Mouse (Mus musculus): ENCODE results near the gene Unc5b. TPM values are rescaled to one million over a fixed set of nuclear protein-coding genes. Genes with fewer than 3 reads are reported as not detected.

The Unc5b gene
- polyA plus RNA-seq, 1 experiment from 2014 or later: 7.9 TPM

- Histone ChIP-seq H3K9ac (ENCODE audit: low read depth, low read length) (no peak overlapping the region), H3K4me2 (replicated peaks; ENCODE audit: low read depth, low read length) (no peak overlapping the region), H3K27ac (ENCODE audit: low read depth, low read length) (no peak overlapping the region), H3K4me3 (ENCODE audit: low read length) (no peak overlapping the region), H3K4me1 (ENCODE audit: control insufficient read depth, insufficient read depth, low read length) (peaks cover 14% of the 10 kb centered on the region; the same call in 1 of the 2 replicates), H3K27me3 (ENCODE audit: control insufficient read depth, insufficient read depth, low read length) (no peaks in the 10 kb centered on the region), H3K9me3 (ENCODE audit: control insufficient read depth, low read length) (no peaks in the 10 kb centered on the region), H3K36me3 (ENCODE audit: control insufficient read depth, insufficient read depth, low read length) (no peaks in the 10 kb centered on the region)
- ATAC-seq (ENCODE audit: low FRiP score, low TSS enrichment): no peak
- 68% methylated on average over 8 of the region's 8 CpGs for WGBS
These were observed 97.9 kb downstream of the Unc5b start for GRCm38 (mm10) chr10:60733471-60733870.

GRCm38 (mm10) chr10:60732397-60732861, 99.0 kb downstream of the Unc5b start:
- no peak overlapping the region for H3K27ac ChIP-seq (ENCODE audit: low read depth, low read length)
- no peak overlapping the region for H3K9ac ChIP-seq (ENCODE audit: low read depth, low read length)
- H3K9me3 ChIP-seq (ENCODE audit: control insufficient read depth, low read length): no peaks in the 10 kb centered on the region
- no peaks in the 10 kb centered on the region for H3K36me3 ChIP-seq (ENCODE audit: control insufficient read depth, insufficient read depth, low read length)
- H3K4me3 ChIP-seq (ENCODE audit: low read length): no peak overlapping the region
- ATAC-seq (ENCODE audit: low FRiP score, low TSS enrichment): no peak
- H3K4me2 ChIP-seq (replicated peaks; ENCODE audit: low read depth, low read length): no peak overlapping the region
- H3K4me1 ChIP-seq (ENCODE audit: control insufficient read depth, insufficient read depth, low read length): peaks cover 13% of the 10 kb centered on the region; the same call in 1 of the 2 replicates
- no peaks in the 10 kb centered on the region for H3K27me3 ChIP-seq (ENCODE audit: control insufficient read depth, insufficient read depth, low read length)
- 57% methylated on average over 2 of the region's 2 CpGs for WGBS

- Histone ChIP-seq H3K4me3 (ENCODE audit: low read length) (no peak overlapping the region), H3K27ac (ENCODE audit: low read depth, low read length) (no peak overlapping the region), H3K36me3 (ENCODE audit: control insufficient read depth, insufficient read depth, low read length) (no peaks in the 10 kb centered on the region), H3K9ac (ENCODE audit: low read depth, low read length) (no peak overlapping the region), H3K4me2 (replicated peaks; ENCODE audit: low read depth, low read length) (no peak overlapping the region), H3K27me3 (ENCODE audit: control insufficient read depth, insufficient read depth, low read length) (no peaks in the 10 kb centered on the region), H3K4me1 (ENCODE audit: control insufficient read depth, insufficient read depth, low read length) (0 out of 2 replicates have a peak, but pooled peaks cover 6% of the 10 kb centered on the region), H3K9me3 (ENCODE audit: control insufficient read depth, low read length) (no peaks in the 10 kb centered on the region)
- ATAC-seq (ENCODE audit: low FRiP score, low TSS enrichment): no peak
- WGBS: 56% methylated on average over 5 of the region's 5 CpGs
These were observed 99.6 kb downstream of the Unc5b start for GRCm38 (mm10) chr10:60731742-60732141.

- no peak overlapping the region for H3K9ac ChIP-seq (ENCODE audit: low read depth, low read length)
- no peaks in the 10 kb centered on the region for H3K27me3 ChIP-seq (ENCODE audit: control insufficient read depth, insufficient read depth, low read length)
- H3K4me3 ChIP-seq (ENCODE audit: low read length): no peak overlapping the region
- no peak overlapping the region for H3K4me2 ChIP-seq (replicated peaks; ENCODE audit: low read depth, low read length)
- H3K4me1 ChIP-seq (ENCODE audit: control insufficient read depth, insufficient read depth, low read length): no peaks in the 10 kb centered on the region
- H3K36me3 ChIP-seq (ENCODE audit: control insufficient read depth, insufficient read depth, low read length): no peaks in the 10 kb centered on the region
- no peak for ATAC-seq (ENCODE audit: low FRiP score, low TSS enrichment)
- 27% methylated on average over 5 of the region's 5 CpGs for WGBS
- H3K9me3 ChIP-seq (ENCODE audit: control insufficient read depth, low read length): no peaks in the 10 kb centered on the region
- H3K27ac ChIP-seq (ENCODE audit: low read depth, low read length): no peak overlapping the region
These were observed 104.1 kb downstream of the Unc5b start for GRCm38 (mm10) chr10:60727301-60727700.

GRCm38 (mm10) chr10:60726896-60727295, 104.5 kb downstream of the Unc5b start:
- Histone ChIP-seq H3K4me3 (ENCODE audit: low read length) (no peak overlapping the region), H3K36me3 (ENCODE audit: control insufficient read depth, insufficient read depth, low read length) (no peaks in the 10 kb centered on the region), H3K9me3 (ENCODE audit: control insufficient read depth, low read length) (no peaks in the 10 kb centered on the region), H3K27ac (ENCODE audit: low read depth, low read length) (no peak overlapping the region), H3K4me1 (ENCODE audit: control insufficient read depth, insufficient read depth, low read length) (no peaks in the 10 kb centered on the region), H3K4me2 (replicated peaks; ENCODE audit: low read depth, low read length) (no peak overlapping the region), H3K27me3 (ENCODE audit: control insufficient read depth, insufficient read depth, low read length) (no peaks in the 10 kb centered on the region), H3K9ac (ENCODE audit: low read depth, low read length) (no peak overlapping the region)
- peak; percentile 30; the same call in 1 of the 2 replicates for ATAC-seq (ENCODE audit: low FRiP score, low TSS enrichment)
- WGBS: 73% methylated on average over 3 of the region's 3 CpGs

GRCm38 (mm10) chr10:60724496-60724895, 106.9 kb downstream of the Unc5b start:
- Histone ChIP-seq H3K36me3 (ENCODE audit: control insufficient read depth, insufficient read depth, low read length) (no peaks in the 10 kb centered on the region), H3K4me1 (ENCODE audit: control insufficient read depth, insufficient read depth, low read length) (no peaks in the 10 kb centered on the region), H3K4me3 (ENCODE audit: low read length) (no peak overlapping the region), H3K27me3 (ENCODE audit: control insufficient read depth, insufficient read depth, low read length) (no peaks in the 10 kb centered on the region), H3K9ac (ENCODE audit: low read depth, low read length) (no peak overlapping the region), H3K27ac (ENCODE audit: low read depth, low read length) (no peak overlapping the region), H3K9me3 (ENCODE audit: control insufficient read depth, low read length) (no peaks in the 10 kb centered on the region), H3K4me2 (replicated peaks; ENCODE audit: low read depth, low read length) (no peak overlapping the region)
- 72% methylated on average over 6 of the region's 6 CpGs for WGBS
- ATAC-seq (ENCODE audit: low FRiP score, low TSS enrichment): no peak

- no peak overlapping the region for H3K4me2 ChIP-seq (replicated peaks; ENCODE audit: low read depth, low read length)
- no peak overlapping the region for H3K9ac ChIP-seq (ENCODE audit: low read depth, low read length)
- no peak for ATAC-seq (ENCODE audit: low FRiP score, low TSS enrichment)
These were observed 108.0 kb downstream of the Unc5b start for GRCm38 (mm10) chr10:60723345-60723744.

GRCm38 (mm10) chr10:60721640-60722039, 109.7 kb downstream of the Unc5b start:
- H3K27ac ChIP-seq (ENCODE audit: low read depth, low read length): no peak overlapping the region
- H3K27me3 ChIP-seq (ENCODE audit: control insufficient read depth, insufficient read depth, low read length): no peaks in the 10 kb centered on the region
- H3K9ac ChIP-seq (ENCODE audit: low read depth, low read length): no peak overlapping the region
- no peaks in the 10 kb centered on the region for H3K9me3 ChIP-seq (ENCODE audit: control insufficient read depth, low read length)
- H3K4me2 ChIP-seq (replicated peaks; ENCODE audit: low read depth, low read length): no peak overlapping the region
- WGBS: 76% methylated on average over 12 of the region's 12 CpGs
- no peak for ATAC-seq (ENCODE audit: low FRiP score, low TSS enrichment)
- H3K4me3 ChIP-seq (ENCODE audit: low read length): no peak overlapping the region
- no peaks in the 10 kb centered on the region; the same call in 1 of the 2 replicates for H3K36me3 ChIP-seq (ENCODE audit: control insufficient read depth, insufficient read depth, low read length)
- no peaks in the 10 kb centered on the region for H3K4me1 ChIP-seq (ENCODE audit: control insufficient read depth, insufficient read depth, low read length)

More at GRCm38 (mm10) chr10:60723345-60723744, 108.0 kb downstream of the Unc5b start:
- 45% methylated on average over 1 of the region's 1 CpGs for WGBS
- H3K9me3 ChIP-seq (ENCODE audit: control insufficient read depth, low read length): no peaks in the 10 kb centered on the region
- no peaks in the 10 kb centered on the region; the same call in 1 of the 2 replicates for H3K36me3 ChIP-seq (ENCODE audit: control insufficient read depth, insufficient read depth, low read length)
- H3K4me1 ChIP-seq (ENCODE audit: control insufficient read depth, insufficient read depth, low read length): no peaks in the 10 kb centered on the region
- no peak overlapping the region for H3K27ac ChIP-seq (ENCODE audit: low read depth, low read length)
- H3K27me3 ChIP-seq (ENCODE audit: control insufficient read depth, insufficient read depth, low read length): no peaks in the 10 kb centered on the region
- no peak overlapping the region for H3K4me3 ChIP-seq (ENCODE audit: low read length)

GRCm38 (mm10) chr10:60720461-60720860, 110.9 kb downstream of the Unc5b start:
- no peak overlapping the region for H3K9ac ChIP-seq (ENCODE audit: low read depth, low read length)
- H3K27me3 ChIP-seq (ENCODE audit: control insufficient read depth, insufficient read depth, low read length): no peaks in the 10 kb centered on the region
- no peak overlapping the region for H3K4me2 ChIP-seq (replicated peaks; ENCODE audit: low read depth, low read length)
- no peak overlapping the region for H3K27ac ChIP-seq (ENCODE audit: low read depth, low read length)
- H3K4me3 ChIP-seq (ENCODE audit: low read length): no peak overlapping the region
- ATAC-seq (ENCODE audit: low FRiP score, low TSS enrichment): no peak
- no peaks in the 10 kb centered on the region for H3K9me3 ChIP-seq (ENCODE audit: control insufficient read depth, low read length)
- 80% methylated on average over 5 of the region's 5 CpGs for WGBS
- no peaks in the 10 kb centered on the region for H3K4me1 ChIP-seq (ENCODE audit: control insufficient read depth, insufficient read depth, low read length)
- peaks cover 6% of the 10 kb centered on the region for H3K36me3 ChIP-seq (ENCODE audit: control insufficient read depth, insufficient read depth, low read length)
